Mouse (Mus musculus): ENCODE data around the gene Sh3rf1.
A peak's percentile ranks its signal among the peaks of the same experiment; 100 is the strongest.

Gene Sh3rf1

GRCm38 (mm10) chr8:61427916-61428681 is 204.4 kb downstream of the Sh3rf1 start:
- no peak for DNase-seq

GRCm38 (mm10) chr8:61428821-61429482 is 205.3 kb downstream of the Sh3rf1 start:
- no peak for DNase-seq

- no peak for DNase-seq
Measured at GRCm38 (mm10) chr8:61435481-61435880, 211.8 kb downstream of the Sh3rf1 start.

GRCm38 (mm10) chr8:61436147-61436546 is 212.5 kb downstream of the Sh3rf1 start:
- no peak for DNase-seq

- DNase-seq = no peak
Measured at GRCm38 (mm10) chr8:61436586-61437304, 213.1 kb downstream of the Sh3rf1 start.

- no peak for DNase-seq
Measured at GRCm38 (mm10) chr8:61437305-61437605, 213.6 kb downstream of the Sh3rf1 start.

- peak in 1 of 2 experiments; percentile 9 for DNase-seq
Measured at GRCm38 (mm10) chr8:61442988-61443387, 219.3 kb downstream of the Sh3rf1 start.

- DNase-seq = no peak
Measured at GRCm38 (mm10) chr8:61444358-61444757, 220.7 kb downstream of the Sh3rf1 start.
